ENCODE assay signal across 23 mouse cellular contexts in genomic region chr9:14213283-14213682, GRCm38 (mm10).
A peak's percentile ranks its signal among the peaks of the same experiment; 100 is the strongest.
DNase-seq lines count a peak whose midpoint lies in the region; ATAC-seq lines count a peak whose summit lies in the region.
"Had no signal": no experiment of that assay in that cellular context is flagged by ENCODE, and none has a peak within 500 bp of the region (broad histone marks: within the 10 kb centered on the region; RNA-seq: fewer than 3 reads in every experiment).

No protein-coding gene starts in this region.

- no peak overlapping the region for H3K4me3 ChIP-seq in kidney, embryonic 16.5 days (ENCODE audit: low read length)
- no peak overlapping the region for H3K4me3 ChIP-seq in hindbrain, embryonic 13.5 days
- H3K4me3 ChIP-seq: forebrain, embryonic 15.5 days; gastrocnemius, adult 2 months; heart, embryonic 12.5 days; hindbrain, embryonic 12.5 days; midbrain, embryonic 12.5 days; stomach, embryonic 15.5 days had no signal

- peaks cover 11% of the 10 kb centered on the region; the same call in 1 of the 2 replicates for H3K4me1 ChIP-seq in kidney, embryonic 16.5 days (ENCODE audit: insufficient read depth, low read length)
- H3K4me1 ChIP-seq in hindbrain, embryonic 13.5 days (replicated peaks), result 0 out of 2 replicates have a peak, but pooled peaks cover 4% of the 10 kb centered on the region
- H3K4me1 ChIP-seq: forebrain, embryonic 15.5 days; heart, embryonic 12.5 days; stomach, embryonic 15.5 days had no signal

- 38% methylated on average over 2 of the region's 2 CpGs for WGBS in kidney, embryonic 16.5 days
- 85% methylated on average over 2 of the region's 2 CpGs for WGBS in hindbrain, embryonic 13.5 days

- H3K9ac ChIP-seq in kidney, embryonic 16.5 days (replicated peaks; ENCODE audit: low read length), result no peak overlapping the region
- H3K9ac ChIP-seq in hindbrain, embryonic 13.5 days, result no peak overlapping the region
- H3K9ac ChIP-seq: forebrain, embryonic 15.5 days; heart, embryonic 12.5 days; hindbrain, embryonic 12.5 days; liver, embryonic 14.5 days; midbrain, embryonic 12.5 days; stomach, embryonic 15.5 days had no signal

- no peak overlapping the region for H3K4me2 ChIP-seq in kidney, embryonic 16.5 days (replicated peaks; ENCODE audit: low read depth, low read length)
- H3K4me2 ChIP-seq in hindbrain, embryonic 13.5 days, result no peak overlapping the region
- H3K4me2 ChIP-seq: forebrain, embryonic 15.5 days; heart, embryonic 12.5 days; hindbrain, embryonic 12.5 days; midbrain, embryonic 12.5 days; stomach, embryonic 15.5 days had no signal

- no peak overlapping the region for H3K27ac ChIP-seq in kidney, embryonic 16.5 days (ENCODE audit: low read length)
- no peak overlapping the region for H3K27ac ChIP-seq in hindbrain, embryonic 13.5 days
- H3K27ac ChIP-seq: forebrain, embryonic 15.5 days; gastrocnemius, adult 2 months; hindbrain, embryonic 12.5 days; liver, embryonic 14.5 days; midbrain, embryonic 12.5 days; stomach, embryonic 15.5 days had no signal

- H3K36me3 ChIP-seq in kidney, embryonic 16.5 days (ENCODE audit: insufficient read depth, low read length), result no peaks in the 10 kb centered on the region
- no peaks in the 10 kb centered on the region for H3K36me3 ChIP-seq in hindbrain, embryonic 13.5 days
- H3K36me3 ChIP-seq: forebrain, embryonic 15.5 days; heart, embryonic 12.5 days; hindbrain, embryonic 12.5 days; midbrain, embryonic 12.5 days; stomach, embryonic 15.5 days had no signal

- no peak for DNase-seq in frontal cortex, postnatal 25 days (ENCODE audit: low spot score in 2 of 2)
- no peak for DNase-seq in kidney, postnatal 25 days
- peak; percentile 27 to 61 for DNase-seq in right cerebral cortex, adult 2 months (ENCODE audit: low spot score in 2 of 2)
- DNase-seq in right cerebral cortex, postnatal 25 days, result no peak
- DNase-seq: adrenal gland, adult 2 months; cerebellum, adult 11-12 months; cerebellum, postnatal 25 days; embryo, embryonic 11 days; gastrocnemius, adult 2 months; heart, postnatal 14 days; retina, postnatal 1 day; thymus, adult 2 months had no signal

- no peaks in the 10 kb centered on the region for H3K9me3 ChIP-seq in kidney, embryonic 16.5 days (ENCODE audit: low read length)
- no peaks in the 10 kb centered on the region for H3K9me3 ChIP-seq in hindbrain, embryonic 13.5 days
- H3K9me3 ChIP-seq: forebrain, embryonic 15.5 days; heart, embryonic 12.5 days; hindbrain, embryonic 12.5 days; midbrain, embryonic 12.5 days; stomach, embryonic 15.5 days had no signal

- peak; percentile 90 for ATAC-seq in frontal cortex, adult (ENCODE audit: low TSS enrichment)
- ATAC-seq in kidney, embryonic 16.5 days (ENCODE audit: low FRiP score, low TSS enrichment), result peak; percentile 85
- no peak for ATAC-seq in hindbrain, embryonic 13.5 days (ENCODE audit: low FRiP score)
- ATAC-seq in cerebellum, adult (ENCODE audit: insufficient number of reproducible peaks, low FRiP score, low TSS enrichment), result no peak
- ATAC-seq: forebrain, embryonic 15.5 days; inflammation-experienced regulatory T-cells, adult 6 months had no signal

- no peaks in the 10 kb centered on the region for H3K27me3 ChIP-seq in kidney, embryonic 16.5 days (ENCODE audit: insufficient read depth, low read length)
- H3K27me3 ChIP-seq in hindbrain, embryonic 13.5 days, result no peaks in the 10 kb centered on the region
- H3K27me3 ChIP-seq: forebrain, embryonic 15.5 days; heart, embryonic 12.5 days; hindbrain, embryonic 12.5 days; midbrain, embryonic 12.5 days; stomach, embryonic 15.5 days had no signal

Comparison
In these comparisons a context has a peak if more than half of its experiments do, and no peak if none do; other contexts are left out.
1. DNase-seq: peak in right cerebral cortex, adult 2 months (2 of 2); none in frontal cortex, postnatal 25 days (0 of 2), kidney, postnatal 25 days (0 of 2) and right cerebral cortex, postnatal 25 days (single experiment).
2. ATAC-seq: peak in frontal cortex, adult (single experiment) and kidney, embryonic 16.5 days (single experiment); none in hindbrain, embryonic 13.5 days (single experiment) and cerebellum, adult (single experiment).